Mouse (Mus musculus): ENCODE measurements around the gene Actl6a.

- no peak for TF ChIP-seq POLR2A (IDR thresholded peaks at IDR 0.05; ENCODE audit: low read depth, low read length)
- no peak for TF ChIP-seq CTCF (IDR thresholded peaks at IDR 0.05; ENCODE audit: extremely low read depth, insufficient read length, insufficient replicate concordance, low read depth, low read length)
Observed at GRCm38 (mm10) chr3:32737172-32737655, 31.1 kb downstream of the Actl6a start, which contains the start of gene Mrpl47.

Measured in small intestine, adult 2 months (tissue).